Mouse (Mus musculus): ENCODE measurements around the gene Rnf41. TPM values are rescaled to one million over a fixed set of nuclear protein-coding genes. Genes with fewer than 3 reads are reported as not detected.

The Rnf41 gene
- polyA plus RNA-seq, 1 experiment from 2014 or later, result 34.9 TPM

DNA sequence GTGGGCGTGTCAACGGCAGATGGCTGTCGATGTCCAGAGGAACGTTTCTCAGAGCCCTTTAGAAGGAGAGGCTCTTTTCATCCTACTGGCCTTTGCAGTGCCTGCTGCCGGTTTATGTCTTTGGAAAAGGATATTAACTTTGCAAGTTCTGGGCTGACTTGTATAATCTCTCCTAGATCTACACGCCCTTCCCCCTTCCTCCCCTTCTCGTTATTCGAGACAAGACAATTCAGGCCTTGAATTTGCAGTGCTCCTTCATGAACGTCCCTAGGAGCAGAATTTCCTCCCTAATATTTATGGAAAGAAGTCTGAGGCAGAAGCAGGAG lies 42.3 kb upstream of the Rnf41 start:
- DNase-seq (ENCODE audit: low spot score) (no peak), ATAC-seq (replicated peaks; ENCODE audit: low FRiP score, low read depth) (no peak)
- no peak for TF ChIP-seq CTCF (IDR thresholded peaks at IDR 0.05; ENCODE audit: low read depth)
- Histone ChIP-seq H3K27me3 (ENCODE audit: insufficient read depth, low read length) (no peaks in the 10 kb centered on the region), H3K4me1 (replicated peaks; ENCODE audit: insufficient read depth, low read length) (0 out of 2 replicates have a peak, but pooled peaks cover 7% of the 10 kb centered on the region), H3K9me3 (replicated peaks; ENCODE audit: low read length) (no peaks in the 10 kb centered on the region), H3K4me2 (ENCODE audit: low read length) (peak overlapping the region; percentile 73), H3K36me3 (ENCODE audit: insufficient read depth, low read length) (0 out of 2 replicates have a peak, but pooled peaks cover 7% of the 10 kb centered on the region), H3K9ac (ENCODE audit: low read depth, low read length) (peak overlapping the region; percentile 73), H3K4me3 (replicated peaks; ENCODE audit: low read depth, low read length) (peak overlapping the region; percentile 72), H3K27ac (peak overlapping the region; percentile 94)
- 4% methylated on average over 9 of the region's 9 CpGs for WGBS

DNA sequence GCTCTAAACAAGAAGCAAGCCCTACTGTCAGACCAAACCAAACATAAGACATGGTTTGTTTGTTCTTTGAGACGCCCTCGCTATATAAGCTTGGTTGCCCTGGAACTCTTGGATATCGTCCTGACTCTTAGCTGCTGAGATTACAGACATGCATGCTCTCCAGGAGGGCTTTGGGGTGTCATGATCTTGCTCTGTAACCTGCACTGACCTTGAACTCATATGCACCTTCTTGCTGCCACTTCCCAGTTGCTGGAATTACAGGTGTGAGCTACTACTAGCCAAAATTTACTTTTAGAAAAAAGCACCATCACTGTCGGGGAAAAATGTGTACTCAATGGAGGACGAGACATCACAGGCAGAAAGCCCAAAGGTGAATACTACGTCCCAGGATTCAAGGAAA lies 41.9 kb upstream of the Rnf41 start:
- Histone ChIP-seq H3K4me1 (replicated peaks; ENCODE audit: insufficient read depth, low read length) (0 out of 2 replicates have a peak, but pooled peaks cover 7% of the 10 kb centered on the region), H3K36me3 (ENCODE audit: insufficient read depth, low read length) (0 out of 2 replicates have a peak, but pooled peaks cover 7% of the 10 kb centered on the region), H3K27me3 (ENCODE audit: insufficient read depth, low read length) (no peaks in the 10 kb centered on the region), H3K9ac (ENCODE audit: low read depth, low read length) (no peak overlapping the region), H3K4me3 (replicated peaks; ENCODE audit: low read depth, low read length) (peak overlapping the region; percentile 72; the same call in 1 of the 2 replicates), H3K4me2 (ENCODE audit: low read length) (peak overlapping the region; percentile 73), H3K27ac (peak overlapping the region; percentile 94), H3K9me3 (replicated peaks; ENCODE audit: low read length) (no peaks in the 10 kb centered on the region)
- 77% methylated on average over 6 of the region's 6 CpGs for WGBS
- no peak for TF ChIP-seq CTCF (IDR thresholded peaks at IDR 0.05; ENCODE audit: low read depth)
- no peak for ATAC-seq (replicated peaks; ENCODE audit: low FRiP score, low read depth)
- DNase-seq (ENCODE audit: low spot score), result no peak

DNA sequence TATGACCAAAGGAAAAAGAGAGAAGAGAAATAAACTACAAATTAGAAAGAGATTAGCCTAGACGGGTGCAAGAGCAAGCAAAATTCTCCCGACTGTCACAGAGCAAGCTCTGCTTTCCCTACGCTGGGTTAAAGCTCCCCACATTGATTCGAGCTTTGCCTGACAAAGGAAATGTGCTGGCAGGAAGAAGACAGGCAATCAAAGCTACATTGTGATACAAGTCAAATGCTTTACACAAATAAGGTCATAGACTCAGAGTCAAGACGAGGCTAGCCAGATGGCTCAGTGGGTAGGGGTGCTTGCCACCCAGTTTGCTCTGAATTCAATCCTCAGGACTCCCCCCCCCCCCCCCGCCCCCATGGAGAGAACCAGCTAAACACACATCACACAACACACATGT lies 41.4 kb upstream of the Rnf41 start:
- TF ChIP-seq CTCF (IDR thresholded peaks at IDR 0.05; ENCODE audit: low read depth), result no peak
- ATAC-seq (replicated peaks; ENCODE audit: low FRiP score, low read depth) (no peak), DNase-seq (ENCODE audit: low spot score) (no peak)
- Histone ChIP-seq H3K27ac (no peak overlapping the region), H3K4me1 (replicated peaks; ENCODE audit: insufficient read depth, low read length) (0 out of 2 replicates have a peak, but pooled peaks cover 7% of the 10 kb centered on the region), H3K9me3 (replicated peaks; ENCODE audit: low read length) (no peaks in the 10 kb centered on the region), H3K27me3 (ENCODE audit: insufficient read depth, low read length) (no peaks in the 10 kb centered on the region), H3K36me3 (ENCODE audit: insufficient read depth, low read length) (0 out of 2 replicates have a peak, but pooled peaks cover 3% of the 10 kb centered on the region), H3K4me3 (replicated peaks; ENCODE audit: low read depth, low read length) (no peak overlapping the region), H3K9ac (ENCODE audit: low read depth, low read length) (no peak overlapping the region), H3K4me2 (ENCODE audit: low read length) (no peak overlapping the region)
- 65% methylated on average over 6 of the region's 6 CpGs for WGBS

DNA sequence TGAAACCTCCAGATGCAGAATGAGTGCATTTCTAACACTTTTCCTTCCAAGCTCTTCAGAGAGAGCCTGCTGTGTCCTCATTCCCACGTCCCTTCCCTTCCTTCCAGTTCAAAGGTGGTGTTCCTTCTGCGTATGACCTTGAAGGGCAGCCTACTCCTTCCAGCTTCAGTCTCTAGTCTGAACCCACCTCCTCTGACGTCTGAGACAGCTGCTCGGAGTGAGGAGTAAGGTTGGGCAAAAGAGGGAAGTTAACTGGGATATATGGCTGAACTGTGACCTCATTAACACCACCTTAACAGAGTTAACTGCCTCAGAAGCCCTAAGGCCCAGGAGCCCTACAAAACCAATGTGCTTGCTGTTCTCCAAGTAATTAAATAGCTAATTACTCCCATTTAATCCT lies 40.9 kb upstream of the Rnf41 start:
- Histone ChIP-seq H3K27ac (no peak overlapping the region), H3K4me2 (ENCODE audit: low read length) (no peak overlapping the region), H3K9ac (ENCODE audit: low read depth, low read length) (no peak overlapping the region), H3K27me3 (ENCODE audit: insufficient read depth, low read length) (no peaks in the 10 kb centered on the region), H3K4me1 (replicated peaks; ENCODE audit: insufficient read depth, low read length) (0 out of 2 replicates have a peak, but pooled peaks cover 7% of the 10 kb centered on the region), H3K9me3 (replicated peaks; ENCODE audit: low read length) (no peaks in the 10 kb centered on the region), H3K4me3 (replicated peaks; ENCODE audit: low read depth, low read length) (no peak overlapping the region), H3K36me3 (ENCODE audit: insufficient read depth, low read length) (no peaks in the 10 kb centered on the region)
- WGBS, result 40% methylated on average over 4 of the region's 4 CpGs
- peak; percentile 7 for DNase-seq (ENCODE audit: low spot score)
- TF ChIP-seq CTCF (IDR thresholded peaks at IDR 0.05; ENCODE audit: low read depth), result no peak
- no peak for ATAC-seq (replicated peaks; ENCODE audit: low FRiP score, low read depth)

DNA sequence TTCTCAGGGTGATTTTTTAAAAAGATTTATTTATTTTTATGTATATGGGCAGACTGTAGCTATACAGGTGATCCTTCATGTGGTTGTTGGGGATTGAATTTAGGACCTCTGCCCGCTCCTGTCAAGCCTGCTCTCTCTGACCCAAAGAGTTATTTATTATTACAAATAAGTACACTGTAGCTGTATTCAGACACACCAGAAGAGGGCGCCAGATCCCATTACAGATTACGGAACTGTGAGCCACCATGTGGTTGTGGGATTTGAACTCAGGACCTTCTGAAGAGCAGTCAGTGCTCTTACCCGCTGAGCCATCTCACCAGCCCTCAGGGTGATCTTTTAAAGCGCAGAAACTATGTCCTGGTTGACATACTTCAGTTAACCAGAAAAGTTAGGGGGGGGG lies 39.3 kb upstream of the Rnf41 start:
- no peaks in the 10 kb centered on the region for H3K36me3 ChIP-seq (ENCODE audit: insufficient read depth, low read length)
- H3K4me2 ChIP-seq (ENCODE audit: low read length), result no peak overlapping the region
- 0 out of 2 replicates have a peak, but pooled peaks cover 7% of the 10 kb centered on the region for H3K4me1 ChIP-seq (replicated peaks; ENCODE audit: insufficient read depth, low read length)
- H3K4me3 ChIP-seq (replicated peaks; ENCODE audit: low read depth, low read length), result no peak overlapping the region
- H3K9me3 ChIP-seq (replicated peaks; ENCODE audit: low read length), result no peaks in the 10 kb centered on the region
- no peak overlapping the region for H3K9ac ChIP-seq (ENCODE audit: low read depth, low read length)
- WGBS, result 82% methylated on average over 5 of the region's 5 CpGs
- no peaks in the 10 kb centered on the region for H3K27me3 ChIP-seq (ENCODE audit: insufficient read depth, low read length)
- peak; percentile 42 for TF ChIP-seq CTCF (IDR thresholded peaks at IDR 0.05; ENCODE audit: low read depth)
- no peak overlapping the region for H3K27ac ChIP-seq
- ATAC-seq (replicated peaks; ENCODE audit: low FRiP score, low read depth) (no peak), DNase-seq (ENCODE audit: low spot score) (no peak)

DNA sequence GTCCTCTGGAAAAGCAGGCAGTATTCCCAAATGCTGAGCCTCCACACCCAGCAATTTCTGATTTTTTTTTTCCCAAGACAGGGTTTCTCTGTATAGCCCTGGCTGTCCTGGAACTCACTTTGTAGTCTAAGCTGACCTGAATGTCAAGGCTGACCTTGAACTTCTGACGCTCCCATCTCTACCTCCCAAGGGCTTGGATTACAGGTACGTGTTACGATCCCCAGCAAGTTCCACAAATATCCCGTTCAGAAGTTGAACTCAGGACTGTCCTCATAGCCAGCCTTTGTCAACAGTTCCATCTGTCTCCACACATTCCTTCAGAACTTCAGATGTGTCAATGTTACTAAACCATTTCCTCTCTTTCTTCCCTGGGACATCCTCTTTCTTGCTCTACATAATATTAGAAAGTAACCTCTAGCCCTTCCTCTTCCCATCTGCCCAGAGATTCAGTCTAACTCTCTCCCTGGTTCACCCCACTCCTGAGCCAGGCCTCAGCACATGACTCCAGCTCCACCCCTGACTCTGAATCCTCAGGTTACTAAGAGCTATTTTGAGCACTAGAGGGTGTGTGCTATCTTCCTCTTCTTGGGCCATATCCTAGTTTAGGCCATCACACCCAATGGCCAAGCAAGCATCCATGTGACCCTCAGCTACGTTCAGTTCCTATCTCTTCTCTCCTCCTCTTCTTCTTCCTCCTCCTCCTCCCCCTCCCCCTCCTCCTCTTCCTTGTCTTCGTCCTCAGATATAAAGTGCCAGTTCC lies 38.3 kb upstream of the Rnf41 start:
- 56% methylated on average over 6 of the region's 6 CpGs for WGBS
- no peak overlapping the region for H3K9ac ChIP-seq (ENCODE audit: low read depth, low read length)
- H3K4me2 ChIP-seq (ENCODE audit: low read length), result no peak overlapping the region
- H3K4me3 ChIP-seq (replicated peaks; ENCODE audit: low read depth, low read length), result no peak overlapping the region
- DNase-seq (ENCODE audit: low spot score) (peak; percentile 16), ATAC-seq (replicated peaks; ENCODE audit: low FRiP score, low read depth) (no peak)
- no peak for TF ChIP-seq CTCF (IDR thresholded peaks at IDR 0.05; ENCODE audit: low read depth)
- no peak overlapping the region for H3K27ac ChIP-seq
- no peaks in the 10 kb centered on the region for H3K9me3 ChIP-seq (replicated peaks; ENCODE audit: low read length)
- H3K36me3 ChIP-seq (ENCODE audit: insufficient read depth, low read length), result no peaks in the 10 kb centered on the region
- H3K27me3 ChIP-seq (ENCODE audit: insufficient read depth, low read length), result no peaks in the 10 kb centered on the region
- 0 out of 2 replicates have a peak, but pooled peaks cover under 1% of the 10 kb centered on the region for H3K4me1 ChIP-seq (replicated peaks; ENCODE audit: insufficient read depth, low read length)
